Mouse (Mus musculus) embryonic facial prominence, embryonic 14.5 days (tissue): ENCODE measurements around the gene Lyzl4. TPM values are rescaled to one million over a fixed set of nuclear protein-coding genes. Genes with fewer than 3 reads are reported as not detected.
A peak's percentile ranks its signal among the peaks of the same experiment; 100 is the strongest.

Source experiments
- ATAC-seq: fragments of 200-750 bp; cut with Nextera tagmentation; 2 replicates; pipeline ENCODE4 v1.8.0; 2017; ENCODE audit warnings: low read depth, moderate number of reproducible peaks, moderate TSS enrichment
- DNase-seq: peaks from one replicate; pipeline ENCODE4 v3.0.0-alpha.2; 2015; ENCODE audit warnings: low spot score
- H3K27ac ChIP-seq: fragments of 300-500 bp; sonication (generic); replicated peaks from 2 replicates; pipeline ENCODE4 v1.5.1; 2014; ENCODE audit warnings: low read depth, mild to moderate bottlenecking, low read length, moderate library complexity
- H3K27me3 ChIP-seq: fragments of 300-500 bp; sonication (generic); replicated peaks from 2 replicates; pipeline ENCODE4 v1.6.1; 2014; ENCODE audit warnings: low read length; ENCODE audit not compliant: control insufficient read depth, insufficient read depth
- H3K36me3 ChIP-seq: fragments of 300-500 bp; sonication (generic); 2 replicates; pipeline ENCODE4 v1.6.1; 2014; ENCODE audit warnings: low read length, mixed read lengths; ENCODE audit not compliant: control insufficient read depth, insufficient read depth
- H3K4me1 ChIP-seq: fragments of 300-500 bp; sonication (generic); 2 replicates; pipeline ENCODE4 v1.6.1; 2014; ENCODE audit warnings: antibody characterized with exemption, low read length; ENCODE audit not compliant: control insufficient read depth, insufficient read depth
- H3K4me2 ChIP-seq: fragments of 300-500 bp; sonication (generic); 2 replicates; pipeline ENCODE4 v1.6.1; 2014; ENCODE audit warnings: low read depth, mild to moderate bottlenecking, low read length, moderate library complexity, mixed read lengths
- H3K4me3 ChIP-seq: fragments of 300-500 bp; sonication (generic); 2 replicates; pipeline ENCODE4 v1.5.1; 2014; ENCODE audit warnings: low read depth, mild to moderate bottlenecking, low read length
- H3K9ac ChIP-seq: fragments of 300-500 bp; sonication (generic); 2 replicates; pipeline ENCODE4 v1.6.1; 2014; ENCODE audit warnings: low read depth, mild to moderate bottlenecking, low read length, moderate library complexity, mixed read lengths
- H3K9me3 ChIP-seq: fragments of 300-500 bp; sonication (generic); 2 replicates; pipeline ENCODE4 v1.6.1; 2016; ENCODE audit warnings: low read length; ENCODE audit not compliant: control insufficient read depth
- WGBS: fragments of 180-500 bp; shearing (Covaris S2); extraction: QIAGEN DNeasy Blood & Tissue Kit; methylation state at CpG from one replicate; pipeline ENCODE4 v1.1.7; 2014; 5-methylcytosine and 5-hydroxymethylcytosine counted together
- polyA plus RNA-seq: library from polyadenylated mRNA; unstranded; fragments of >200 nt; fragmentation: Nextera tagmentation; extraction: Ambion mirVana; gene quantifications from 2 replicates; pipeline ENCODE4 v1.2.1, GENCODE M21; 2014

The Lyzl4 gene
- polyA plus RNA-seq, 1 experiment from 2014 or later = 1.7 TPM

DNA sequence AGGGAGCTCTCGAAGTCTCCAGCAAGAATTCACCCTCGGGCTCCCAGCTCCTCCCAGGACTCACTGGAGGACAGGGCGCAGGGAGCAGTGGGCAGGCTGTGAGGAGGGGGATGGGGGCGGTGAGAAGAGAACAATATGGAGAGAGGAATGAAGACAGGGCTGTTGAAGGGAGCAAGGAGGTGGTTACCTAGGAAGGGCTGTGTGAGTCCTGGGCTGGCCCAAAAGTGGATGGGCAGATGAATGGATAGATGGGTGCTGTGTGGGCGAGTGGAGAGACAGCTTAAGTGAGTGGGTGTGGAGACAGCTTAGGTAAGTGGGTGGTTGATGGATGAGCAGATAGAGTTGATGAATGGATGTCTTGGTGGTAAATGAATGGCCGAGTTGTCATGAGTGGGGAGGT is 21.6 kb upstream of the Lyzl4 start:
- no peaks in the 10 kb centered on the region for H3K4me1 ChIP-seq
- H3K4me2 ChIP-seq = no peak overlapping the region
- no peaks in the 10 kb centered on the region for H3K9me3 ChIP-seq
- H3K36me3 ChIP-seq = no peaks in the 10 kb centered on the region
- no peak overlapping the region for H3K27ac ChIP-seq
- WGBS = 70% methylated on average over 6 of the region's 6 CpGs
- no peak overlapping the region for H3K4me3 ChIP-seq
- no peak for DNase-seq
- H3K9ac ChIP-seq = no peak overlapping the region
- ATAC-seq = no peak
- peaks cover 9% of the 10 kb centered on the region; the same call in 1 of the 2 replicates for H3K27me3 ChIP-seq

DNA sequence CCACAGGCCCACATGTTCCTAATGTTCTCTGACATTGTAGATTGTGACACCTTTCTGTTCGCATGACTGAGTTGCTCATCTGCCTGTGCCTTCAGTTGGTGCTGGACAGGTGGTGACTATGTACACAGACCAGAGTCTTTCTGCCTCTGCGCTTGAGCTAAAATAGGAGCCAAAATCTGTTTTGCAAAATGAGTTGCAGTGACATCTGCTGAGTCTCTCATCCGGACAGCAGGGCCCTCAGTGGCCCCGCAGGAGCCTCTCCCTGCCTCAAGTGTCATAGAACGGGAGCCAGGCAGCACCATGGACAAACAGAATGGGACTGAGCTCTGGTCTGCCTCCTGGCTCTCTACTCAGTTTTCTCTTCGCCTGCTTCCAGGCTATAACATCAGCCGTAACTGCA is 17.9 kb upstream of the Lyzl4 start:
- Histone ChIP-seq H3K27ac (no peak overlapping the region), H3K9ac (no peak overlapping the region), H3K4me1 (no peaks in the 10 kb centered on the region), H3K36me3 (no peaks in the 10 kb centered on the region), H3K9me3 (no peaks in the 10 kb centered on the region), H3K4me3 (no peak overlapping the region), H3K4me2 (no peak overlapping the region), H3K27me3 (no peaks in the 10 kb centered on the region)
- DNase-seq = no peak
- ATAC-seq = no peak
- WGBS = 71% methylated on average over 7 of the region's 7 CpGs

DNA sequence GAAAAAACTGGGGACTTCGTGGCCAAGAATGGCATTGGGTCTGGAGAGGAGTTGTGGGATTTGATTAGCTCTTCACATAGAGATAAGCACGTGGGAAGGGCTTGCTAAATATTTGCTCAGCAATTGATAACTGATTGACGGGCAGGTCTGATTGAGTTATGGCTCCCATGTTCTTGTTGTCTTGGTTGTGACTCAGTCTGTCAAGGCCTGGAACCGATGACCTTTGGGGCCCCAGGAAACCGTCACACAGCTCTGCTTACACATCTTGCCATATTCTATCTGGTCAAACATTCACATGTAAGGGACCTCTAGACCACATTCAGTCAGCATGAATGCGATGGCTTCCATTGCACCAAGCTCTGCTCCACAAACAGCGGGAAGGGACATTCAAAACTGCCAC is 16.4 kb upstream of the Lyzl4 start:
- Histone ChIP-seq H3K36me3 (no peaks in the 10 kb centered on the region), H3K27ac (no peak overlapping the region), H3K4me2 (no peak overlapping the region), H3K9ac (no peak overlapping the region), H3K4me3 (no peak overlapping the region), H3K9me3 (no peaks in the 10 kb centered on the region), H3K4me1 (no peaks in the 10 kb centered on the region), H3K27me3 (no peaks in the 10 kb centered on the region)
- ATAC-seq (no peak), DNase-seq (no peak)
- WGBS = 81% methylated on average over 7 of the region's 7 CpGs

DNA sequence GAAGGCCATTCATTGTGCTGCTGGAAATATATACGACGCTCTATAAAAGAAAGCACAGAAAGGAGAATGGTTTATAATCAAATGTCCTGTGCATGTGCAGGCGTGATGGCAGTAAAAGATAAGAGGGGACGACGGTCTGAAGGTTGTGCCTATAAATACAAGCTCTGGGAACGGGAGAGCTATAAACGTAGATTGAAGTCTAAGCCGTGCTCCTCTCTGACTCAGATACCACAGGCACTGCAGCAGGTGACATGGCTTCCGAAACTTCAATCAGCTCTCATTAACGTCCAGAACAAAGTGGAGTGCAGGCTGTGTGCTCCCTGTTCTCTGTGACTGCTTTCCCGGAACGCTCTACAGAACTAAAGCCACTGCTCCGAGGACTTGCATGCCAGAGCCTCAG is 15.2 kb upstream of the Lyzl4 start:
- H3K36me3 ChIP-seq = no peaks in the 10 kb centered on the region
- ATAC-seq = no peak
- no peak overlapping the region for H3K4me3 ChIP-seq
- no peaks in the 10 kb centered on the region for H3K27me3 ChIP-seq
- no peak overlapping the region for H3K9ac ChIP-seq
- no peaks in the 10 kb centered on the region for H3K9me3 ChIP-seq
- H3K4me2 ChIP-seq = no peak overlapping the region
- no peaks in the 10 kb centered on the region for H3K4me1 ChIP-seq
- H3K27ac ChIP-seq = no peak overlapping the region
- DNase-seq = no peak
- 66% methylated on average over 13 of the region's 13 CpGs for WGBS

DNA sequence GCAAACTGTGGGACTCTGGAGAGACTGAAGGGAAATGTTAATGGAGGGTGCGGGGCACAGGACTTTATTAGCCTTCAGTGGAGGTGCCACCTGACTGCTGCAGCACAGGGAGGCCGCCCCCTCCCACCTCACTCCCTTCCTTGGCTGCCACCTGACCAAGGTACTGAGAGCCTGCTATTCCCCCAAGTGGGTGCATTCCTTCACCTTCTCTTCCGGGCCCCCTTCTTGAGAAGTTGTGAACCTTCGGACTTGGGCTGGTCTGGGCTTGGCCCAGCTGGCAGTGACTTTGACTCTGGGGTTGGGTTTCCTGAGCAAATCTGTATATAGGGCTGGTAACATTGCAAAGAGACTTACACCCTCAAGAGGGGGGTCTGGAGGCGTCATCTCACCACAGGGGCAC is 14.4 kb upstream of the Lyzl4 start:
- DNase-seq = no peak
- H3K27me3 ChIP-seq = no peaks in the 10 kb centered on the region
- H3K9me3 ChIP-seq = no peaks in the 10 kb centered on the region
- no peak overlapping the region for H3K9ac ChIP-seq
- WGBS = 83% methylated on average over 5 of the region's 5 CpGs
- ATAC-seq = no peak
- no peak overlapping the region for H3K4me3 ChIP-seq
- H3K4me2 ChIP-seq = no peak overlapping the region
- no peak overlapping the region for H3K27ac ChIP-seq
- H3K4me1 ChIP-seq = no peaks in the 10 kb centered on the region
- no peaks in the 10 kb centered on the region for H3K36me3 ChIP-seq

DNA sequence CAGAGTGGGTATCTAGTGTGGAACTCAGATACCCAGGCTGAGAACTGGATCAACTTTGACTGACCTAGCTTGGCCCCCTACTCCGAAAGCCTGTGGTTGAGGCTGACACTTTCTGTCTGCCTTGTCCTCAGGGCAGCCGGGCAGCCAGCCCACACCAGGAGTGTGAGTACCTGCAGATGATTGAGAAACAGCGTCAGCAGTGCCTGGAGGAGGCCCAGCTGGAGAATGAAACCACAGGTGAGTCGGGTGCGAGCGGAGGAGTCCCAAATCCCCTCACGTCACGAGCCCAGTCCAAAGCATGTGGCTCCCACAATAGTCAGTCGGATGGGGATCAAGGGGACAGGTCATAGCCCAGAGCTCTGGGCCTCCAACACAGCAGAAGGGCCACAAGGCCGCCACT is 11.8 kb upstream of the Lyzl4 start:
- 86% methylated on average over 10 of the region's 10 CpGs for WGBS
- H3K27ac ChIP-seq = no peak overlapping the region
- no peak for ATAC-seq

DNA sequence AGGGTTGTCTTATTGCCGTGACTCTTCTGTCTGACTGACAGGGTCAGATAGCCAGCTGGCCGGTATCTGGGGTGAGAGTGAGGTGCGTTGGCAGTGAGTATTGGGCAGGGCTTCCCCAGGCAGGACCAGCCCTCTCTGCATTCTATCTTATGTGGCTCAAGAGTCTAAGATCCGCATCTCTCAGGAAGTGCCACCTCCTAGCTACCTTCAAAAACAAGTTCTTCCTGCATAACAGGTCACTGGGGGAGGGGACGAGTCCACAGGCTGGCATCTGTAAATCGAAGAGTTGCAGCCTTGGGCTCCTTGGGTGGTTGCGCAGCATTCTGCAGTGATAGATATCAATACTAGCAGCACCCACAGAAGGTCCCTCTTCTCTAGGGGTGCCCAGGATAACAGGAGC is 5.1 kb upstream of the Lyzl4 start:
- Histone ChIP-seq H3K4me3 (no peak overlapping the region), H3K9ac (no peak overlapping the region), H3K9me3 (no peaks in the 10 kb centered on the region), H3K4me2 (no peak overlapping the region), H3K27me3 (peaks cover 23% of the 10 kb centered on the region), H3K36me3 (no peaks in the 10 kb centered on the region), H3K4me1 (peaks cover 10% of the 10 kb centered on the region), H3K27ac (no peak overlapping the region)
- WGBS = 67% methylated on average over 7 of the region's 7 CpGs
- ATAC-seq (no peak), DNase-seq (no peak)

More for the DNA sequence above, 11.8 kb upstream of the Lyzl4 start:
- Histone ChIP-seq H3K9ac (no peak overlapping the region), H3K4me2 (no peak overlapping the region), H3K9me3 (no peaks in the 10 kb centered on the region), H3K4me3 (no peak overlapping the region), H3K36me3 (no peaks in the 10 kb centered on the region), H3K4me1 (no peaks in the 10 kb centered on the region), H3K27me3 (no peaks in the 10 kb centered on the region)
- no peak for DNase-seq

DNA sequence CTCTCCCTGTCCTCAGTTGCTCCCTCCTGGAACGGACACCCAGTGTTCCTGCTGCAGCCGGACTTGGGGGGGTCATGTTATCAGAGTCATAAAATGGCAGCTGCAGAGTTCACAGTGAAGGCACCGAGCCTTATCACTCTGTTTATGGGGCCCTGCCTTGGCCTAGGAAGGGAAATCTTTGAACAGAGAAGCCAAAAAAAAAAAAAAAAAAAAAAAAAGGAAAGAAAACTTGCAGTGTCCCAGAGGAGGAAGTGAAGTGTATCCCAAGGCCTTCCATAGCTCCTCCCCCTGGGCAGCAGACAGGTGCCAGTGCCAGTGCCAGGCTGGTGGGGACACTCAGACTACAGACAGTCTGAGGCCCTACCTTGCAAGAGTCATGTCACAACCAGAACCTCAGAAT is 3.0 kb upstream of the Lyzl4 start:
- no peak overlapping the region for H3K4me2 ChIP-seq
- H3K9me3 ChIP-seq = no peaks in the 10 kb centered on the region
- H3K9ac ChIP-seq = no peak overlapping the region
- H3K36me3 ChIP-seq = no peaks in the 10 kb centered on the region
- H3K27ac ChIP-seq = no peak overlapping the region
- DNase-seq (no peak), ATAC-seq (no peak)
- H3K4me3 ChIP-seq = no peak overlapping the region
- WGBS = 67% methylated on average over 3 of the region's 3 CpGs
- H3K4me1 ChIP-seq = peaks cover 10% of the 10 kb centered on the region
- peaks cover 45% of the 10 kb centered on the region for H3K27me3 ChIP-seq

DNA sequence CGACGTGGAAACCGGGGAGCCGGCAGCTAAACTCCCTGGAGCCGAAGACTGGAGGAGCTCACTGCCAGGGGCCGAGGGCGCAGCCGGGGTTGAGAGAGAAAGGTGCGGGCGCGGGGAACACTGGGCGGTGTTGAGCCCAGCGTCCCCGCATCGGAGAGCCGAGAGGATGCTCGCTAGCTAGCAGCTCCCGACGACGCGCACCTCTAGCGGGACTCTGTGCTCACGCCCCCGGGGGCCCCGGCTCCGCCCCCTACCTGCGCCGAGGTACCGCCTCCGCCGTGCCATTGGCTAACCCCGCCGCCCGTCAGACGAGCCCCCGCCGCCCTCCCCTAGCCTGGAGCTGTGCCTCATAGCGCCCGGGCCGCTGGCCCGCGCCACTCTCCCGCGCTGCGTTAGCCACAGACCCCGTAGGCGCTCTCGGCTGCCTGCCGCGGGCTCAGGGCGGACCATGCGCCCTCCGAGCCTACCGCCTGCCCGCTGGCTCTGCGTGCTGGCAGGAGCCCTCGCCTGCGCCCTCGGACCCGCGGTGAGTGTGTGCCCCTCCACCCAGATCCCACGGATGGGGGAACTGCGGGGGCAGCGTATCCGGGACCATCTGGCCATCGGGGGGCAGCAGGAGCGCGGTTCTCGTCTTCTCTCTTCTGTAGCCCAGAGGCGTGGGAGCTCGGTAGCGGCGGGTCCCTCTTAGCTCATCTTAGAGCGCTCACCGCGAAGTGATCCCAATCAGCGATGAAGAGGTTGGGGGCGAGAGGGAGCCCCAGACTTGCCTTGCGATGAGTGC is 695 bp upstream of the Lyzl4 start, which contains the start of gene Vipr1:
Vipr1 (plus strand) TSS at position 316 of the 781 bp plus-strand sequence.
- Histone ChIP-seq H3K27me3 (peaks cover 50% of the 10 kb centered on the region), H3K36me3 (no peaks in the 10 kb centered on the region), H3K4me2 (peak within 1 kb of the TSS; percentile 96), H3K9me3 (no peaks in the 10 kb centered on the region), H3K9ac (peak within 1 kb of the TSS; percentile 54), H3K27ac (no peak within 1 kb of the TSS), H3K4me1 (peaks cover 10% of the 10 kb centered on the region), H3K4me3 (peak within 1 kb of the TSS; percentile 56)
- peak; percentile 92 for ATAC-seq
- DNase-seq = peak; percentile 81
- WGBS = 0% methylated on average over 31 of the region's 79 CpGs
